Comparison of ENCODE assay signal across 15 mouse cellular contexts in genomic region chr17:7883126-7883525, GRCm38 (mm10). TPM values are rescaled to one million over a fixed set of nuclear protein-coding genes. Genes with fewer than 3 reads are reported as not detected.
"Had no signal": no experiment of that assay in that cellular context is flagged by ENCODE, and none has a peak within 500 bp of the region (broad histone marks: within the 10 kb centered on the region; RNA-seq: fewer than 3 reads in every experiment).

No protein-coding gene starts in this region.

- DNase-seq: heart, postnatal 10 days; heart, postnatal 14 days; heart, postnatal 4 days; kidney, adult 11 months; kidney, adult 18-20 months; kidney, adult 2 months; kidney, adult 8-10 months; kidney, adult 9 months; kidney, postnatal 10 days; kidney, postnatal 14 days; kidney, postnatal 36 days; kidney, postnatal 4 days; layer of hippocampus, adult 9-11 months; layer of hippocampus, postnatal 36 days had no signal

RNA-seq across cellular contexts. Expression of gene Fndc1, which starts 56.0 kb away (rescaled TPM):
- total RNA-seq: hematopoietic stem cell, adult 5-6 weeks had no signal
